Mouse (Mus musculus): ENCODE results near the gene Tlr5. TPM values are rescaled to one million over a fixed set of nuclear protein-coding genes. Genes with fewer than 3 reads are reported as not detected.
A peak's percentile ranks its signal among the peaks of the same experiment; 100 is the strongest.

Tlr5 gene
- polyA plus RNA-seq, 1 experiment from 2014 or later = 0.69 TPM

- peaks cover 50% of the 10 kb centered on the region for H3K27me3 ChIP-seq (ENCODE audit: low read depth, poor library complexity, severe bottlenecking)
- WGBS = 86% methylated on average over 16 of the region's 16 CpGs
- no peaks in the 10 kb centered on the region for H3K9me3 ChIP-seq (replicated peaks)
- no peak for DNase-seq (ENCODE audit: low spot score)
- peaks cover 48% of the 10 kb centered on the region for H3K4me1 ChIP-seq
- H3K27ac ChIP-seq = no peak overlapping the region
- no peak overlapping the region for H3K4me3 ChIP-seq
- no peaks in the 10 kb centered on the region for H3K36me3 ChIP-seq
These were observed 2.6 kb downstream of the Tlr5 start for GRCm38 (mm10) chr1:182957001-182957757.

DNA sequence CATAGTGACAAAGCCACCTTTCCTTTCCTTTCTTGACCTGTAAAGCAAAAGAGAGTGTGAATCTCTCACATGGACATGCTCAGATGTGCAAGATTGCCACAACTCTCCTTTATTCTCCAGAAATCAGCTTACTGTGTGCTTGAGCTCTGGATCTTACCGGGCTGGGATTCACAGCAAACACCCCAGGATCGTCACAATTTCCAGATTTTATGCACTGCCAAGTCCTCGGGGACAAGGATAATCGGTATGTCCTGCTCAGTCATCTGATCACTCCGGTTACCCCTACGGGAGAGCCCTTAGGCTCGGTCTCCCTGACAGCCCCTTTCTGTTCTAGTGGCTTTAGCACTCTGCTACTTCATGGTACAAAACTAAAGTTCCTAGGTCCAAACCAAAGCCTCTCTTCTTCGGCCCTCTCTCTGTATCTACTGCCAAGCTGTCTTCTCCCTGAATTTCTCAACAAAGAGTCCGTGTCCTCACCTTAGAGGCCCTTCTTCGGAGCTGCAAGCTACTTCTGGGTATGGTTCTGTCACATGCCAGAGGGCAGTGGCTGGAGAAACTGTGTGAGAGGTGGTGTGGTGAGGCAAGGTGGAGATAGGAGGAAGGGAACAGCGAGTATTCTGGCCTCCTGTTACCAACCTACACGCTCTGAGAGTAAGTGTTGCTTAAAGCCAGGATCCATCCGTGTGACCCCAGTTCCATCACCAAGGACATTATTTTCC lies 3.4 kb downstream of the Tlr5 start:
- H3K36me3 ChIP-seq = no peaks in the 10 kb centered on the region
- peaks cover 50% of the 10 kb centered on the region for H3K27me3 ChIP-seq (ENCODE audit: low read depth, poor library complexity, severe bottlenecking)
- no peak overlapping the region for H3K27ac ChIP-seq
- H3K4me1 ChIP-seq = peaks cover 46% of the 10 kb centered on the region
- 84% methylated on average over 13 of the region's 13 CpGs for WGBS
- H3K9me3 ChIP-seq (replicated peaks) = no peaks in the 10 kb centered on the region
- DNase-seq (ENCODE audit: low spot score) = no peak
- no peak overlapping the region for H3K4me3 ChIP-seq

GRCm38 (mm10) chr1:182958824-182959223 lies 4.2 kb downstream of the Tlr5 start:
- no peak for DNase-seq (ENCODE audit: low spot score)
- Histone ChIP-seq H3K4me1 (peaks cover 38% of the 10 kb centered on the region), H3K9me3 (replicated peaks) (no peaks in the 10 kb centered on the region), H3K27ac (peak overlapping the region; percentile 7; the same call in 1 of the 2 replicates), H3K4me3 (peak overlapping the region; percentile 53; the same call in 1 of the 2 replicates), H3K36me3 (no peaks in the 10 kb centered on the region), H3K27me3 (ENCODE audit: low read depth, poor library complexity, severe bottlenecking) (peaks cover 50% of the 10 kb centered on the region)
- WGBS = 24% methylated on average over 3 of the region's 3 CpGs

DNA sequence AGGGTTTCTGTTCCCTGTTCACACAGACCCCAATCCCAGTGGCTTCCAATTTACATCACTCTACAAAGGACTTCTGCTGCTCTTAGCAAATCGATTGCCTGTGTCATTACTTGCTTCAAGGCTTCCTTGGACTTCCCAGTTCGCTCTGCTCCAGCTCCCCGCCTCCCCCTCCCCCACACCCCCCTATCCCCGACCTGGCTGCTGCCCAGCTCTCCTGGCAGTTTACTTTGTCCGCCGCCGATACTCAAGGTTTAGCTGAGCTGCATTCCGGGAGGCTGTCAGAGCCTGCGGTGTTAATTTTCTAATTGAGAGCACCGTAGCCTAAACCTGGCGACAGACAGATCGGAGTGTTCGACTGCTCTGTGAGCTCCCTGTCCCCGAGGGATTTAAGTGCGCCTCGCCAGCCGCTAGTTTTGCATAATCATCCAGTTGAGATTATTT lies 4.7 kb downstream of the Tlr5 start:
- peak; percentile 63 for DNase-seq (ENCODE audit: low spot score)
- under 1% methylated on average over 17 of the region's 17 CpGs for WGBS
- Histone ChIP-seq H3K27me3 (ENCODE audit: low read depth, poor library complexity, severe bottlenecking) (peaks cover 50% of the 10 kb centered on the region), H3K4me1 (peaks cover 33% of the 10 kb centered on the region), H3K9me3 (replicated peaks) (no peaks in the 10 kb centered on the region), H3K4me3 (peak overlapping the region; percentile 53), H3K27ac (peak overlapping the region; percentile 7; the same call in 1 of the 2 replicates), H3K36me3 (no peaks in the 10 kb centered on the region)

DNA sequence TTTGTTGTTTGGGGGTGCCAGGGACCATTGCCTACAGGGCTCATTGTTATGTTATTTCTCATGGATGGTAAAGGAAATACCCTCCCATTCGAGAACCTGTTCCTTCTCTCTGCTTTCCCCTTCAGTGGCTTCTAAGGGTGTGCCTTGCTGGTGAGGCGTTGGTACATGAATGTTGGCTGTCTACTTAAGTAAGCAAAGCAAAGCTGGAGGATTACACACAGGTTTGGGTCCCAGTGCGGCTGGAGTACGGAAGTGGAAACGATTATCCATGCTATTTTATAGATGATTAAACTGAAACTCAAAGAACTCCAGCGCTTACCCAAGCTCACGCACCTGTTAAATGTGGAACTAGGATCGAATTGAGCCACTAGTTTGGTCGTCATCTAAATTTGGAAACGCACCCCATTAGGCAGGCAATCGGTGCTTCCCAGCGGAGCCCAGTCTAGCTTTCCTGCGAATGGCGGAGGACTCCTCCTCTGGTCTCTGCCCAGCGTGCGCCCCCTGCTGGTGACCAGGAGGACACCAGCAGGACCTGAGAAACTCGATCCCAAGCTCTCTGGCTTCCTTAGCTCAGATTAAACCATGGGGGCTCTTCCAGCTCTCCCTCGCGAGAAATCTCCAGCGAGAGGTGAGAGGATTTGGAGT lies 5.3 kb downstream of the Tlr5 start:
- Histone ChIP-seq H3K9me3 (replicated peaks) (no peaks in the 10 kb centered on the region), H3K36me3 (no peaks in the 10 kb centered on the region), H3K4me1 (peaks cover 30% of the 10 kb centered on the region), H3K27me3 (ENCODE audit: low read depth, poor library complexity, severe bottlenecking) (peaks cover 50% of the 10 kb centered on the region), H3K4me3 (peak overlapping the region; percentile 53), H3K27ac (peak overlapping the region; percentile 38)
- DNase-seq (ENCODE audit: low spot score) = peak; percentile 94
- under 1% methylated on average over 20 of the region's 20 CpGs for WGBS

- no peaks in the 10 kb centered on the region for H3K36me3 ChIP-seq
- DNase-seq (ENCODE audit: low spot score) = no peak
- WGBS = 70% methylated on average over 5 of the region's 5 CpGs
- H3K4me3 ChIP-seq = no peak overlapping the region
- peaks cover 39% of the 10 kb centered on the region for H3K27me3 ChIP-seq (ENCODE audit: low read depth, poor library complexity, severe bottlenecking)
- no peak overlapping the region for H3K27ac ChIP-seq
- H3K9me3 ChIP-seq (replicated peaks) = no peaks in the 10 kb centered on the region
- H3K4me1 ChIP-seq = peaks cover 23% of the 10 kb centered on the region
These were observed 6.5 kb downstream of the Tlr5 start for GRCm38 (mm10) chr1:182961076-182961475.

DNA sequence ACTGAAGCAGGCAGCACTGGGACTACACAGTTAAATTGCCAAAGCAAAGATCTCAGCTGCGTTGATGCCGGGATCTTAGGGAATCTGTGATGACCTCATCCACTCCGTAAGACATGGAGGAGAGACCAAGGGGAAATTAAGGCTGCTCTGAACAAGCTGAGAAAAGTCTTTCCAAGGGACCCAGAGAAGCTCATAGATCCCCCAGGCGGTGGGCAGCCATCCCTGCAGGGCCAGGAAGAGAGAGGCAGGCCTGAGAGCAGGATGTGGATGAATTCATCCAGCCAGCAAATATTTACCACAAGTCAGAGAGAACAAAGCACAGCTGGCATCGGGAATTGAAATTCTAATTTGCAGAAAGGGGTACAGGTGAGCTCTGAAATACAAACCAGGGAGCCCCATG lies 8.7 kb downstream of the Tlr5 start:
- peaks cover 20% of the 10 kb centered on the region for H3K27me3 ChIP-seq (ENCODE audit: low read depth, poor library complexity, severe bottlenecking)
- no peaks in the 10 kb centered on the region for H3K36me3 ChIP-seq
- no peak overlapping the region for H3K4me3 ChIP-seq
- H3K4me1 ChIP-seq = peaks cover 23% of the 10 kb centered on the region
- 64% methylated on average over 5 of the region's 5 CpGs for WGBS
- no peak for DNase-seq (ENCODE audit: low spot score)
- H3K27ac ChIP-seq = 0 out of 2 replicates have a peak overlapping the region, but pooled peaks have one; percentile 3
- no peaks in the 10 kb centered on the region for H3K9me3 ChIP-seq (replicated peaks)

DNA sequence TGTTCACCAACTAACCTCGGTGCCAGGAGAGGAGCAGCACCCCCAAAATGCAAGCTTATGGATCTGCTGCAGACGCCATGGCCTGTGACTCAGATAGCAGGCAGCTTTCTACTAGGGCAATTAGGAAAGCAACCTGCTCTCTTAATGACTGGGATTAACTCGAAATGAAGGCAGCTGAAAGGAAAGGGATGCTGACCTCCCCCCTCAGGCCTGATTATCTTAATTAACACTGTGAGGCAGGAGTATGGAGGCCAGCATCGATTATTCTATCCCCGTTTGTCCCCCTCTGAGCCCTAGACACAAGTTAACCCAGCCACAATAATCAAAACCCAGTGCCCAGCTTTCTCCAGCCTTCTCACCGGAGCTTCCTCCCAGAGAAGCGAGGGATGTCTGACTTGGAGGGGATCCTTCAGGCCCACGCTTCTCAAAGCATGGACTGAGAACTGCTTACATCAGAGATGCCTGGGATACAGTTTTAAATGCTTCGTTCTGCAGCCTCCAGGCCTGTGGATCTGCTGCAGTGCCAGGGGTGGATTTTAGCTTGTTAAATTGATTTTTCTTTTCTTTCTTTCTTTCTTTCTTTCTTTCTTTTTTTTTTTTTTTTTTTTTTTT lies 10.4 kb downstream of the Tlr5 start:
- WGBS = 60% methylated on average over 9 of the region's 9 CpGs
- H3K9me3 ChIP-seq (replicated peaks) = no peaks in the 10 kb centered on the region
- no peak overlapping the region for H3K4me3 ChIP-seq
- no peaks in the 10 kb centered on the region for H3K36me3 ChIP-seq
- peaks cover 10% of the 10 kb centered on the region; the same call in 1 of the 2 replicates for H3K27me3 ChIP-seq (ENCODE audit: low read depth, poor library complexity, severe bottlenecking)
- no peak overlapping the region for H3K27ac ChIP-seq
- no peak for DNase-seq (ENCODE audit: low spot score)
- H3K4me1 ChIP-seq = peaks cover 10% of the 10 kb centered on the region; the same call in 1 of the 2 replicates

- Histone ChIP-seq H3K36me3 (no peaks in the 10 kb centered on the region), H3K27ac (no peak overlapping the region), H3K4me1 (peaks cover 4% of the 10 kb centered on the region; the same call in 1 of the 2 replicates), H3K4me3 (no peak overlapping the region), H3K9me3 (replicated peaks) (no peaks in the 10 kb centered on the region), H3K27me3 (ENCODE audit: low read depth, poor library complexity, severe bottlenecking) (no peaks in the 10 kb centered on the region)
- no peak for DNase-seq (ENCODE audit: low spot score)
- 93% methylated on average over 9 of the region's 9 CpGs for WGBS
These were observed 14.1 kb downstream of the Tlr5 start for GRCm38 (mm10) chr1:182968732-182969131.

DNA sequence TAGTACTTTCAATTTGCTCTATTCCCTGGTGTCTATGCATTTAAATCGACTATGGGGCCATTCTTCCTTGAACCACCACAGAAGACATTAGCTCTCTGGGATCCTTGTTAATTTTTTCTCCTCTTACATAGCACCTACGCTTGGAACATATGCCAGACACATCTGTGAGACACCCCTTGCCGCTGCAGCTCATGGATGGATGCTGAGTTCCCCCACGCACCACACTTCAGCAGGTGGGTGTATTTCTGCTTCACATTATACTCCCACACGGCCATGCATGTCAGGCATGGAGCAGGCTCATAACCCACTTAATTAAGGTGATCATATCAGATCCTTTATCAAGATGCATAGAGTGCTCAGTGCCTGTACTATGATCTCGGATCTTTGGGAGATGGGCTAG lies 17.7 kb downstream of the Tlr5 start:
- Histone ChIP-seq H3K27ac (no peak overlapping the region), H3K36me3 (no peaks in the 10 kb centered on the region), H3K27me3 (ENCODE audit: low read depth, poor library complexity, severe bottlenecking) (no peaks in the 10 kb centered on the region), H3K4me3 (no peak overlapping the region), H3K4me1 (no peaks in the 10 kb centered on the region), H3K9me3 (replicated peaks) (no peaks in the 10 kb centered on the region)
- no peak for DNase-seq (ENCODE audit: low spot score)
- 90% methylated on average over 6 of the region's 6 CpGs for WGBS

- Histone ChIP-seq H3K36me3 (no peaks in the 10 kb centered on the region), H3K27ac (no peak overlapping the region), H3K9me3 (replicated peaks) (no peaks in the 10 kb centered on the region), H3K27me3 (ENCODE audit: low read depth, poor library complexity, severe bottlenecking) (no peaks in the 10 kb centered on the region), H3K4me1 (no peaks in the 10 kb centered on the region), H3K4me3 (no peak overlapping the region)
- 82% methylated on average over 14 of the region's 14 CpGs for WGBS
- no peak for DNase-seq (ENCODE audit: low spot score)
These were observed 20.2 kb downstream of the Tlr5 start for GRCm38 (mm10) chr1:182974826-182975225.

DNA sequence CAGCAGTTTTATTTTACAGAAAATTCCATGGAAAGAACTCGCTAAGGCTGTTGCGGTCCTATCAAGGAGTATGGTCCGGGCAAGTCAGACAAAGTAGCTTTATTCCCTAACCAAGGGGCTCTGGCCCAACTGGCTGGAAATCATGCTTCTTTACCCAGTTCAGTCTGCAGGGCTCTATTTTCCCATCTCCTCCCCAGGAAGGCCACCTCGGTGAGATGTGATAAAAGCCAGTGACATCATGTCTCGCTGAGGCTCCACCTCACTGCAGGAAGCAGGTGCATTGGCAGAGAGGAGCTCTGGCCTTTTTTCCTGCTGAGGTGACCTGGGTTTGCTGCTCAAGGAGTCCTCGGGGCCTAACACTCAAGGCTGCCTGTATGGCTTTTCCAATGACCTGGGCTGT lies 26.1 kb downstream of the Tlr5 start:
- no peak for DNase-seq (ENCODE audit: low spot score)
- H3K9me3 ChIP-seq (replicated peaks) = no peaks in the 10 kb centered on the region
- H3K27ac ChIP-seq = no peak overlapping the region
- H3K27me3 ChIP-seq (ENCODE audit: low read depth, poor library complexity, severe bottlenecking) = peaks cover 6% of the 10 kb centered on the region; the same call in 1 of the 2 replicates
- no peak overlapping the region for H3K4me3 ChIP-seq
- no peaks in the 10 kb centered on the region for H3K36me3 ChIP-seq
- WGBS = 73% methylated on average over 6 of the region's 6 CpGs
- H3K4me1 ChIP-seq = peaks cover 12% of the 10 kb centered on the region
